Mouse (Mus musculus) cerebral cortex, adult 2 months (tissue): ENCODE results near the gene Traf2.

Experiments used
- WGBS: fragments of 180-500 bp; shearing (Covaris S2); methylation state at CpG from one replicate; pipeline ENCODE4 v1.1.7; 2018; 5-methylcytosine and 5-hydroxymethylcytosine counted together

Gene Traf2

DNA sequence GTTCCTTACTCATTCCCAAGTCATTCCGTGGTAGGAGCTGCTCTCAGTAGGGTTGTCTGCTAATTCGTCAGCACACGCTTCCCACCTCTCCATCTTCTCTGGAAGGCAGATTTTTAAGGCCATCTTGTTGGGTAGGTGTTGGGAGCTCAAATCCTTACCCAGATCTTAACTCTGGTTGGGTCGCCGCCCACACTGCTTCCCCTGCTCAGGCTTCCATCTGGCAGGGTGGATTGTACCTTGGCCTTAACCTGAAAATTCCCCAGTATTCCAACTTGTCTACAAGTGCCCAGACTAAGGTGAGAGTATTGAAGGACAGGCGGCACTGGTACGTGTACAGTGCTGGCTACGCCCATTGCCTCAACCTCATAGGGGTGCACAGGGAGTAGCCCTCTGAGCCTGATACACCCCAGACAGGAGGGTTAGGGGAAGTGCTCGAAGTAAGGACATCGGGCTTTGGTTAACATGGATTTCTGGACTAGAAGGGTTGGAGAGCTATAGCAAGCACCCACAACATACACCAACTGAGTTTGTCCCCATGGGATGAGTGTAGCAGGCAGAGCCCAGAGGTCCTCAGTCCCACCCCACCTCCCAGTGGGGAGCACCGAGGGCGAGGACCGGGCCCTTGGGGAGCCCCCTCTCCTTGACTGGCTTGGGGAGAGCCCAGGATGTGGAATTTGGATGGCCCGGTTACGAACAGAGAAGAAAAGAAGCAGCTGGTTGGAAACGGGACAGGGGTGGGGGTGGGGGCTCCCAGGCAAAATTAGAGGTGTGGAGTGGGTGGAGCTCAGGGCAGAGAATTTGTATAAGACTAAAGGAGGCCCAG is 29.5 kb upstream of the Traf2 start:
- WGBS: 54% methylated on average over 16 of the region's 16 CpGs

DNA sequence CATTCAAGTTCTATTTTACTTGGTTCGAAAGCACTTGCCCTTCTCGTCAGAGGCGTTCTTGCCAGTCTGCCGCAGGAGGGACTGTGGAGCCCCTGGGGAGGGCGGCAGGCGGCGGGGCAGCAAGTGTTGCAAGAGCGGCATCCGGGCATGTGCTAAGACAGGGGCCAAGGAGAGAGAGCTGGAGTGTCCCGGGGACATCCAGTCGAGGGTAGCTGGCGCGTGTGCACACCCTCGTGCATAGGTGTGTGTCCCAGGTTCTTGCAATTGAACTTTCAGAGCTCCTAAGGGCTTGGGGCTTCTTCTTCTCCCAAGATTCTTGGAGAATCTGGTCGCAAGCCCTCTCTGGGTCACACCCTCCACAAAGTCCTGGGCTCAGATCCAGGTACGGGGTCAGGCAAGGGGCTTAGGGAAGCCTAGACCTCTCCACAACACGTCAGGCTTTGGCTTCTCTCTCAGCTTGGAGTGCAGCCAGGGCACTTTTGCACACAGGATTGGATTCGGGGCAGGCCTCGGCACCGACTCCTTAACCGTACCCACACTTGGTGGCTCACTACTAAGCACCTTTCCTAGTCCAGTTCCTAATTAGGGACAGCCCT is 28.8 kb upstream of the Traf2 start:
- WGBS: 5% methylated on average over 21 of the region's 21 CpGs

DNA sequence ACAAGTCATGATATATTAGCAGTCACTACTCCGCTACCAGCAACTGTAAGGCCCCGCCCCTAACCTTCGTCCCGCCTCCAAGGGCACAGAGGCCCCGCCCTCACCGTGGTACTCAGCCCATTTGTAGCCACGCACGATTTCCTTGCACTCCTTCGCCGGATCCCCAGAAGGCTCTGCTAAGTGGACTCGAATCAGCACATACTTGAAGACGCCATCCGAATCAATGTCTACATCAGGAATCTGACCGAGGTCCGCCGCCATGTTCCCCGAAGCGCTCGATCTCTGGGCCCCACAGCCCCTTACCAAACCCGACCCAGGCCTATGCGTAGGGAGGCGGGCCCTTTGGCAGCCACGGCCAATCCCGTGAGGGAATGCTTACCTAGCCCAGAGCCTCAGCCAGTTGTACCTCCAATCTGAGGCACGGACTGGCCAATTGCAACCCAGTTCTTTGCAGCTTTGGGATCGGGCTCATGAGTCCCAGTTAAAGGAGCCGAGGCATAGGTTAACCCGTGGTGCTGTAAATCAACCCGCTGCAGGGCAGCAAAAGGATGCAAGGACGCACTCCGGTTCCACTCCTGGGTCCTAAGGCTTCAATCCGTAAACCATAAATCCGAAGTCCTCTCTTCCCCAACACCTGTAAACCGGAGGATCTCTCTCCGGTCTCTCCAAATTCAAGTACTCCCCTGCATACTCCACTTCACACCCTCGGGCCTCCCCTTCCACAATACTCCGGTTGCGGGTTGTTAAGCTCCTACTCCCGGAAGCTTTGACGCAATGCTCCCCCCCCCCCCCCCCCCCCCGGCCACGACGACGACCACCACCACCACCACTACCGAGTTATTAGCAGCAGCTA is 28.1 kb upstream of the Traf2 start, which contains the start of the genes Mamdc4 and Phpt1:
Mamdc4 (minus strand) TSS at position 267 of the 853 bp plus-strand sequence.
Phpt1 (minus strand) TSS at position 646 of the 853 bp plus-strand sequence.
- under 1% methylated on average over 43 of the region's 45 CpGs for WGBS

DNA sequence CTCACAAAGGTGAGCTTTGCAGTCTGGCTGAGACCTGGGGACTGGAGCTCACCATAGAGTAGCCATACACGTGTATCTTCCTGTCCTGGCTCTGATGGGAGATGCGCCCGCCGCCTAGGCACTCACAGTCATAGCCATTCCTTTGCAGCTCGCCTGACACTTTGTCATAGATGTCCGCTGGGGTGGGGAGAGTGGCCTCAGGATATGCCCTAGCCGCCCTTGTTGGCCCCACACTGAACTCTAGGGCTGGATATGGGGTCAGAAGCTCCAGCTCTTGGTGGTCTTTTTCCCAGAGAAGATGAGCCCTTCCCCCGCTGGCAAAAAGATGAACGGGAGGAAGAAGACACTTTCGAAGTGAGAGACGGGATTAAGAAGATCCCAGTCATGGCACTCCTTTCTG is 27.4 kb upstream of the Traf2 start:
- 8% methylated on average over 11 of the region's 11 CpGs for WGBS

DNA sequence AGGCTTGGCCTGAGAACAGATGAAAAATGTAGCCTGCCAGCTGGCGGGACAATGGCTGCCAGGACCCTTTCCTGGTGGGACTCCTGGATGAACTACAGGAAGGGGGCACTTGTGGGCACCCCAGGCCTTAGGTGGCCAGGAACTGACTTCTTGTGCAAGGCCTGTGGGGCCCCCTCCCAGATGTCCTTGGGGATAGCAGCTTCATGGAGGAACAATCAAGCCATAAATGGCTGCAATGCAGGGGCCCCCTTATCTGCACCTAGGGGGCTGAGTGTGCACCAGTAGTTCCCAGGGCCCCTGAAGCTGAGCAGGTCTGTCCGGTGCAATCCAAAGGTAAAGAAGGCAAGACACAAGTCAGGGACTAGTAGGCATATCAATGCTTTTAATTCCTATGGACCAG is 26.3 kb upstream of the Traf2 start:
- 90% methylated on average over 2 of the region's 2 CpGs for WGBS

DNA sequence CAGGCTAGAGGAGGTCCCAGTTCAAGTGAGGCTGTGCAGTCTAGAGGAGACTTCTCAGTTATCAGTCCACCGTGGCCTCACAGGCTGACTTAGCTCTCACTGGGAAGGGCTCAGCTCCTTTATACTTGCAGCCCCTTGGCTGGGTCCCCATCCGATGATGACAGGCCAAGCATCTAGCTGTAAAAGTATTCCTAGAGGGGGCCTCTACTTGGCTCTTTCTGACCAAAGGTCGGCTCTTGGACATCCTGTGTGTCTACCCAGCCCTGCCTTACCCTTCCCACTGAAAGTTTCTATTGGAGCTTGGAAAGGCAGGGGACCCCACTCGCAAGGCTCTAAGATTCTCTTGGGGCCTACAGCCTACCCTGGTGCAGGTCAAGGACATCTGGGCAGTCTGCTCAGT is 24.5 kb upstream of the Traf2 start:
- 93% methylated on average over 4 of the region's 4 CpGs for WGBS

DNA sequence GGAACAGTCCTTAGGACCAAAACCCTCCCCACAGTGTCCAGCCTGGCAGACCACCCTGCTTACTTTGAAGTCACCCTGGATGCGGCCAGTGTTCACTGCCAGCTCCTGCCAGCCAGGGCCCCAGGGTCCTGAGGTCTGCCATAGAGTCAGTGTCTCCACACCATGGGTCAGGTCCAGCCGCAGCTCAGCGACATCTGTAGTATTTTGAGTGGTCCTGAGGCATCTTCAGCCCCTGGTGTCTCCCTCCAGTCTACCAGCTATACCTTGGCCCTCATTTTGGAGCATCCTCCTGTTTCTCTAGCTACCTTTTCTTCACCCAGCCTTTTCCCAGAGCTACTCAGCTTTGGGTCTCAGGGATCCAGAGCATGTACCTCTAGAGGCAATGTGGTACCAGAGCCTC is 22.6 kb upstream of the Traf2 start:
- 99% methylated on average over 3 of the region's 3 CpGs for WGBS

DNA sequence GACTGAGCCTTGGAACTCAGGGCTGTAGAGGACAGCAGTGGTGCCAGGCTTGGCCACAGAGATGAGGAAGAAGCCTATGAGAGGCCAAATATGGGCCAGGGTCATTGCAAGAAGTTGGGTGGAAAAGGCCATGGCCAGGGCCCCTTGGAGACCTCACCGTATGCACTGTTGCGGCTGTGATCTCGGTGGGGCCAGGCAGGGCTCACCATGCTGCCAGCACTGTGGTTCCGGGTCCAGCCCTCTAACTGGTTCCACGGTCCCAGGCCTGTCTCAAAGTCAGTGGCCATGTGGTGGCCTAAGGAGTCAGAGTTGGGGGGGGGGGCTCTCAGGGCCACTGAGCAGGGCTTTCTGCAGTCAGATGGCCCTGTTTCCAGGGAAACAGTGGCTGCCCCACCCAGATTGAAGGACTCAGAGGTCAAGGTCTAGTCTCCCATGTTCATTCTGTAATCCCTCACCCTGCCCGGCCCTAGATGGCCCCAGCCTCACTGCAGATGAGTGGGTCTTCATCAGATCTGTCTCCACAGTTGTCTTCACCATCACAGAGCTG is 21.8 kb upstream of the Traf2 start:
- 97% methylated on average over 6 of the region's 6 CpGs for WGBS

DNA sequence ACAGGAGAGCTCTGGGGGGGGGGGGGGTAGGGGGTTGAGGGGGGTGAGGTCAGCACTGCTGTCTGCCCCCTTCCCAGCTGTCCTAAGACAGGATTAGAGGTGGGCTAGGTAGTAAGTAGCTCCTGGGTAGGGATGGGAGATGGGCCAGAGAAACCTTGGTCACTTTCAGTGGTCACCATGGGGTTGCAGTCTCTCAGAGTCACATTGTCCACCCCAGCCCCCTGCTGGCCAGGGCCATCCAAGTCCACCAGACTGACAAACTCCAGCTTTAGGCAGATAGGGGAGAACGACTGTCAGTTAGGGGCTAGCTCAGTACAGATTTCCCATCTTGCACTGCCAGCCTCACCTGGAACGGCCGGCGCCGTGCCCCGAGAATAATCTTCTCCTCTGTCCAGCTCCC is 19.8 kb upstream of the Traf2 start:
- 78% methylated on average over 6 of the region's 6 CpGs for WGBS

DNA sequence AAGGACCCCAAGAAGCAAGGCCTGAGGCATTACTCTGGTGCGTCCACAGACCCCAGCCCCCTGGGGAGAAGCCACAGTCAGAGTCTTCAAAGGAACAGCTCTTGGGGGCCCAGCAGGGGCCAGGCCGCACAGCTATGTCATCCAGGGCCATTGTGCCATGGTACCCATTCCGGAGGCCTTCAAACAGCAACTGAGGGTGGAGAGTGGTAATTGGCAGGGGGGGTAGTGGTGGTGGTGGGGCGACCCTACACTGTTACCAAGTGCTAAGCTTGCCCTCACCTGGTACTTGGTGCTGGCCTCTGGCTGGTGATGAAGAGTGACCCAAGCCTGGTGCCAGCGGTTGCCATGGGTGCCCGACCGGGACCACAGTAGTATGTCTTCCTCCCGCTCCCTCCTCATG is 19.0 kb upstream of the Traf2 start:
- 90% methylated on average over 8 of the region's 8 CpGs for WGBS

DNA sequence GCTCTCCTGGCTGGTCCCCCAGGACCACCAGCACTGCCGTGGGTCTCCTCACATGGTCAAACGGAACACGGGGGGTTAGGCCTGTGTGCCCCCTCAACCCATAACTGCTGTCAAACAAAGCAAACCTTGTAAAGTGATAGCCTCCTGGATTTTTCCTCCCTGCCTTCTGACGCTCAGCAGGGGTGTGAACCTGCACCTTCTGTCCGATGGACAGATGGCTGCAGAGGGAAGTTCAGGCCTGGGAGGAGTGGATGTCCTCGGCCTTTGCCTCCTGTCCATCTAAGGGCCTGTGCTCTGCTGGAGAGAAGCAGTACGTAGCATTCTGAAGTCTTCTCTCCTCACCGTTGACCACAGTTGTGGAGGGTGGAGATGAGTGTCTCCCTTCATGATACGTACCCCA is 15.2 kb upstream of the Traf2 start:
- 86% methylated on average over 9 of the region's 9 CpGs for WGBS

DNA sequence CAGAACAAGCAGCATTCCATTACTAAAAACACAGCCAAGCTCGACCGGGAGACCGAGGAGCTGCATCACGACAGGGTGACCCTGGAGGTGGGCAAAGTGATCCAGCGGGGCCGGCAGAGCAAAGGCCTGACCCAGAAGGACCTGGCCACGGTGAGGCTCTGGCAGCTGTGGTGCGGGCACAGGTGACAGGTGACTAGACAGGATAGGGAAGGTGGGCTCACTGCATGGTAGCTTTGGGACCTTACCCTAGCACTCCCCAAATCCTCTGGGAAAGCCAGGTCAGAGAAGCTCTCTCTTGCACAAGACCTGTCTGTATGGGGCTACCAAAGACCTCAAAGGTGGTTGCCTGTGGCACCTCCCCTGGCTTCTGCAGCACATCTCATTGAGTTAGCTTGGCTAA is 13.8 kb upstream of the Traf2 start:
- WGBS: 87% methylated on average over 8 of the region's 8 CpGs

DNA sequence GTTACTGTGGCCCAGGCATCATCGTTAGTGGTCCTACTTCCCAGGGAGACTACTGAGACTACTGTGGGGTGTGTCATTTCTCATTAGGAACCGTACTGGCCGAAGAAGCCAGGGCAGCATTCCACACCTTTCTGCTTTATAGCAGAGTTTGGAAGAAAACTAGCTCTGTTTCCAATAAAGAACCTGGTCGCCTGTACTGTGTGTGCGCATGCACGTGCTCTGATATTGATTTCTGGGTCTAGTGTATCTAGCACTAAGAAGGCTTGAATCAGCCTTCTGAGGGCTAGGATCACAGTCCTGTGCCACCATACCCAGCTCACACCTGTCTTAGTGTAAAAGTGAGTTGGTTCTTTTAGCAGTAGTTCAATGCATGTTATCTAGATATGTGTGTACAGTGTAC is 12.0 kb upstream of the Traf2 start:
- 51% methylated on average over 6 of the region's 6 CpGs for WGBS

DNA sequence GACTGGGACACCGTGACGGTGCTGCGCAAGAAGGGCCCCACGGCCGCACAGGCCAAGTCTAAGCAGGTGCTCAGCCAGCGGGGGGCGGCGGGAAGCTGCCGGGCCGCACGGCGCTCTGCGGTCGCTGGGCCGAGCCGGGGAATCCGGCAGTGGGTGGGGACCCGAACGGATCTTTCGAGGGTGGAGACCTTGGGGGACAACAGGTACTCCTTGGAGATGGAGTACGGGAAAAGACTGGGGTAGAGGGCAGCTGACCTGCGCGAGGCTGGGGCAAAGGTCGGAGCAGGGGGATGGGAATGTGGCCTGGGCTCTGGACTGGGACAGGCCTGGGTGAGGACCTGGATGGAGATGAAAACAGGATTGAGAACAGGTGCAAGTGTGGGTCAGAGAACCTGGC is 11.2 kb upstream of the Traf2 start:
- under 1% methylated on average over 24 of the region's 24 CpGs for WGBS

DNA sequence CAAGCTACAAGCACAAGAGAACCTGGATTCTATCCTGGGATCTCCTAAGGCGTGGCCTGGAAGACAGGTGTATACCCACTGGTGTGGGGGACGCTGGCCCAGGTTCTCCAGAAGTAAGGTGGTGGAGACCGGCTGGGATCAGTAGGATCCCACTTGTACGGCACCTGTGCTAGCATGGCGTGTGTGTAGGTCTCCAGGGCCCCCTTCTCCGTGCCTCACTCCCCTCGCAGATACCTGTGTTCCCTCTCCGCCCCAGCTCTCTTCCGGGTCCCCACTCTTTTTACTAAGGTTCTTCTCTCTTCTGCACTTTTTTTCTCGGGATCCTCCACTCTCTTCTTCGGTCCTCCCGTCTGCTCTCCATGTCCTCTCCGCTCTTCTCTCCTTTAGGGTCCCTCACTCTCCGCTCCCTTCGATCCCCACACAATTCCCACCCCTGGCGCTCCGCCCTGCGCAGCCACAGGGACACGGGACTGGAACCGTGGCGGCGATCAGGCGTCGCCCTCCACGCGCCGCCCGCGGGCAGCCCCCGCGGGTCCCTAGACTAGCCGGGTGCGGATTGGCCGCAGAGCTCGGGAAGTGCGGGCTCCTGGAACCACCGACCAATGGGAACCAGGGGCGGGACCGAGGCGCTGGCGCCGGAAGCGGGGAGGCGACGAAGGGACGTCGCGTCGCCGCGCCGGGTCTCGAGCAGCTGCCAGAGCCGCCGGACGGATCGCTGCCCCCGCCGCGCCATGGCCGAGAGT is 10.7 kb upstream of the Traf2 start, which contains the start of gene Edf1:
Edf1 (plus strand) TSS at position 627 of the 743 bp plus-strand sequence.
- under 1% methylated on average over 61 of the region's 61 CpGs for WGBS

DNA sequence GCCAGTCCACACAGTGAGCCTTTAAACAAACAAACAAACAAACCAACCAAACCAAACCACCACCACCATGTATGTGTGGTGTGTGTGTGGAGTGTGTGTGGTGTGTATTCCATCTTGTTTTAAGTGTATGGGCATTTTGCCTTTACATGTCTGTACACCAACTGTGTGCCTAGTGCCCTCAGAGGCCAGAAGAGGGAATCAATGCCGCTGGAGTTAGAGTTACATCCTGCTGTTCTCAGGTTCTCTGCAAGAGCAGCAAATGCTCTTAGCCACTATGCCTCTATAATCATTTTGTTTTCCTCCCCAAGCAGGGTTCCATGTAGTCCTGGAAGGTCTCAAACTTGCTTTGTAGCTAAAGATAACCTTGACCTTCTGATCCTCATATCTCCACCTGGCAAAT is 9.6 kb upstream of the Traf2 start:
- 60% methylated on average over 1 of the region's 1 CpGs for WGBS

DNA sequence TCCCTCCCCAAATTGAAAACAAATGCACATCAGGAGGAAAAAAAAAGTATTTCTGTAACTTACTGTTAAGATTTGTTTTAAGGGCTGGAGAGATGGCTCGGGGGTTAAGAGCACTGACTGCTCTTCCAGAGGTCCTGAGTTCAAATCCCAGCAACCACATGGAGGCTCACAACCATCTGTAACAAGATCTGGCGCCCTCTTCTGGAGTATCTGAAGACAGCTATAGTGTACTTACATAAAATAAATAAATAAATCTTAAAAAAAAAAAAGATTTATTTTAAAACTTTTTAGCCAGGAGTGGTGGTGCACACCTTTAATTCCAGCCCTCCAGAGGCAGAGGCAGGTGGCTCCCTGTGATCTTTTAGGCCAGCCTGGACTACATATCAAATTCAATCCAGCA is 8.7 kb upstream of the Traf2 start:
- 65% methylated on average over 2 of the region's 2 CpGs for WGBS

DNA sequence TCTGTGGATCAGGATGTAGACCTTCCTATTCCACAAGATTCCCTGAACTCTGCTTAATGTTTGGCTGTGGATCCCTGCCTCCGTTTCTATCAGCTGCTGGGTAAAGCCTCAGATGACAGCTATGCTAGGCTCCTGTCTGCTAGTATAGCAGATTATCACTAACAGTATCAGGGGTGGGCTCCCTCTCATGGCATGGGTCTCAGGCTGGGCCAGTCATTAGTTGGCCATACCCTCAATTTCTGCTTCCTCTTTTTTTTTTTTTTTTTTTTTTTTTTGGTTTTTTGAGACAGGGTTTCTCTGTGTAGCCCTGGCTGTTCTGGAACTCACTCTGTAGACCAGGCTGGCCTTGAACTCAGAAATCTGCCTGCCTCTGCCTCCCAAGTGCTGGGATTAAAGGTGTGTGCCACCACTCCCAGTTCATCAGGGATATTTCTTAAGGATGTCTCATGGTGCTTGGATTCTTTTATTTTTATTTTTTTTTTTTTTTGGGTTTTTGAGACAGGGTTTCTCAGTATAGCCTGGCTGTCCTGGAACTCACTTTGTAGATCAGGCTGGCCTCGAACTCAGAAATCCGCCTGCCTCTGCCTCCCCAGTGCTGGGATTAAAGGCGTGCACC is 6.5 kb upstream of the Traf2 start:
- WGBS: 90% methylated on average over 4 of the region's 4 CpGs

DNA sequence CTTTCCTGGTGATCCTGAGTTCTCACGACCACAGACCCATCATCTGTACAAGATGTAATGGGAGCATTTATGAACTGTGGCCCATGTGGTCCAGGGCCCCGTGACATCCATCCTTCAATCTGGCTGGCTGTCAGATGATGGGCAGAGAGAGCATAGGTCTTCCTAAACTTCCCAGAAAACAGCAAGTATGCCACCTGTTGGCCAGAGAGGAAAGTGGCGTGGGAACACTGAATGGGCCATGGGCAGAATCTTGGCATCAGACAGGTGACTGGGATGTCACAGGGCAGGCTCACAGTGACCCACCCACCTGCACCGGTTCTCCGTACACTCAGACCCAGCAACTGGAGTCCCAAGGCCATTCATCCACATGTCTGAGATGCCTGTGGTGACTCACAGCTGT is 4.4 kb upstream of the Traf2 start:
- 40% methylated on average over 5 of the region's 5 CpGs for WGBS

DNA sequence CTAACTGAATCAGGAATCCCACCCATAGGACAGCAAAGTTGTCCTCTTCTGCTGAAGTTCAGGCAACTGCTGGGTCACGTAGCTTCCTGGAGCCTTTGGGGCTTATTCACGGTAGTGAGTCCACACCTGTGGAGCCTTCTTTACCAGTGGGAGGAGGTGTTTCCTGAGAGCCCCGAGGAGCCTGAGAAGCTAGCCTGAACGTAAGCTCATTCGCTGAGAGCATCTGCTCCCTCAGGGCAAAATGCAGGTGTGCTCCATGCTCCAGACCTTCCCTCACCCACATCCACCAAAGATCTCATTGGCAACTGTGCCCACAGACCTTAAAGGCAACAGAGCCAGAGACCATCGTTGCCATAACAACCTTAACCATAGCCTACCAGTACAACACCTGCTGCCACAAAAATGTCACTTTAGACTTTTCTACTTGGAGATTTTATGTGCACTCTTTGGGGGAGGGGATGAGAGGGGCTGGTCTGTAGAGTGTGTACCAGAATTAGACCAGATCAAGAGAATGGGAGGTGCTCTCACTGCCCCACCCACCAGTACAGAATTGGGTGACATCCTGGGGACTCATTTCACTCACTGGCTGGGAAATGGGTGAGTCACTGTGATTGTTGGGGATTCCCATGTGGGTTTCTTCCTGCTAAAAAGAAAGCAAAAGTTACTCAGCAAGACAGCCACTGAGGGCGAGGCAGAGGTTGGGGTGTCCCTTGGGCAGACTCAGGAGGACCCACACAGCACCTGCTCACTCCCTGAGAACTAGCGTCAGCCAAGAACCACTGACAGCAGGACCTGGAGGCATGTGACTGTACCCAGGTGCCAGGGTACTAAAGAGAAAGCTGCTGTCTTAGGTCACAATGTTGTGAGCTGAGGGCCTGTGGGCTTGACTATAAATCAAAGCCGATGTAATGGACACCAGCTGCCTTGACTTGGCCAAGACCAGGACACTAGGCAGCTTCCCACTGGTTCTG is 2.6 kb upstream of the Traf2 start:
- WGBS: 67% methylated on average over 9 of the region's 9 CpGs
